Mouse (Mus musculus): ENCODE measurements around the gene B3gnt7. TPM values are rescaled to one million over a fixed set of nuclear protein-coding genes. Genes with fewer than 3 reads are reported as not detected.

The B3gnt7 gene
- polyA plus RNA-seq, 1 experiment from 2014 or later: 2.4 TPM

- Histone ChIP-seq H3K27ac (no peak overlapping the region), H3K36me3 (ENCODE audit: inconsistent target) (peaks cover 26% of the 10 kb centered on the region), H3K4me3 (ENCODE audit: inconsistent target) (no peak overlapping the region), H3K79me2 (ENCODE audit: inconsistent target) (no peaks in the 10 kb centered on the region)
- WGBS (ENCODE audit: missing documents): 91% methylated on average over 4 of the region's 4 CpGs
Measured at GRCm38 (mm10) chr1:86345956-86346355, 43.3 kb downstream of the B3gnt7 start.

GRCm38 (mm10) chr1:86346851-86347715, 44.5 kb downstream of the B3gnt7 start:
- WGBS (ENCODE audit: missing documents): 93% methylated on average over 3 of the region's 3 CpGs
- peaks cover 37% of the 10 kb centered on the region for H3K36me3 ChIP-seq (ENCODE audit: inconsistent target)

GRCm38 (mm10) chr1:86347716-86348045, 45.0 kb downstream of the B3gnt7 start:
- Histone ChIP-seq H3K27ac (no peak overlapping the region), H3K79me2 (ENCODE audit: inconsistent target) (no peaks in the 10 kb centered on the region), H3K4me3 (ENCODE audit: inconsistent target) (no peak overlapping the region), H3K36me3 (ENCODE audit: inconsistent target) (peaks cover 43% of the 10 kb centered on the region)
- 89% methylated on average over 1 of the region's 1 CpGs for WGBS (ENCODE audit: missing documents)

More at GRCm38 (mm10) chr1:86346851-86347715, 44.5 kb downstream of the B3gnt7 start:
- no peak overlapping the region for H3K4me3 ChIP-seq (ENCODE audit: inconsistent target)
- no peaks in the 10 kb centered on the region for H3K79me2 ChIP-seq (ENCODE audit: inconsistent target)
- H3K27ac ChIP-seq: no peak overlapping the region

GRCm38 (mm10) chr1:86348083-86348482, 45.5 kb downstream of the B3gnt7 start:
- H3K36me3 ChIP-seq (ENCODE audit: inconsistent target): peaks cover 47% of the 10 kb centered on the region
- no peak overlapping the region for H3K4me3 ChIP-seq (ENCODE audit: inconsistent target)
- no peak overlapping the region for H3K27ac ChIP-seq
- 88% methylated on average over 1 of the region's 1 CpGs for WGBS (ENCODE audit: missing documents)
- no peaks in the 10 kb centered on the region for H3K79me2 ChIP-seq (ENCODE audit: inconsistent target)

GRCm38 (mm10) chr1:86348801-86349200, 46.2 kb downstream of the B3gnt7 start:
- Histone ChIP-seq H3K79me2 (ENCODE audit: inconsistent target) (no peaks in the 10 kb centered on the region), H3K36me3 (ENCODE audit: inconsistent target) (peaks cover 54% of the 10 kb centered on the region), H3K27ac (no peak overlapping the region), H3K4me3 (ENCODE audit: inconsistent target) (no peak overlapping the region)
- WGBS (ENCODE audit: missing documents): 82% methylated on average over 4 of the region's 4 CpGs

GRCm38 (mm10) chr1:86349201-86349600, 46.6 kb downstream of the B3gnt7 start:
- Histone ChIP-seq H3K27ac (no peak overlapping the region), H3K79me2 (ENCODE audit: inconsistent target) (no peaks in the 10 kb centered on the region), H3K36me3 (ENCODE audit: inconsistent target) (peaks cover 58% of the 10 kb centered on the region), H3K4me3 (ENCODE audit: inconsistent target) (no peak overlapping the region)
- WGBS (ENCODE audit: missing documents): 93% methylated on average over 3 of the region's 3 CpGs

GRCm38 (mm10) chr1:86349696-86350095, 47.1 kb downstream of the B3gnt7 start:
- 0 out of 2 replicates have a peak, but pooled peaks cover 5% of the 10 kb centered on the region for H3K79me2 ChIP-seq (ENCODE audit: inconsistent target)
- H3K27ac ChIP-seq: no peak overlapping the region
- H3K36me3 ChIP-seq (ENCODE audit: inconsistent target): peaks cover 63% of the 10 kb centered on the region
- WGBS (ENCODE audit: missing documents): 100% methylated on average over 1 of the region's 1 CpGs
- H3K4me3 ChIP-seq (ENCODE audit: inconsistent target): no peak overlapping the region

GRCm38 (mm10) chr1:86350576-86350975, 47.9 kb downstream of the B3gnt7 start:
- no peak overlapping the region for H3K4me3 ChIP-seq (ENCODE audit: inconsistent target)
- peaks cover 13% of the 10 kb centered on the region for H3K79me2 ChIP-seq (ENCODE audit: inconsistent target)
- no peak overlapping the region for H3K27ac ChIP-seq
- peaks cover 72% of the 10 kb centered on the region for H3K36me3 ChIP-seq (ENCODE audit: inconsistent target)
- WGBS (ENCODE audit: missing documents): 90% methylated on average over 8 of the region's 8 CpGs

GRCm38 (mm10) chr1:86354186-86354585, 51.6 kb downstream of the B3gnt7 start:
- H3K4me3 ChIP-seq (ENCODE audit: inconsistent target): no peak overlapping the region
- peaks cover 44% of the 10 kb centered on the region for H3K79me2 ChIP-seq (ENCODE audit: inconsistent target)
- no peak overlapping the region for H3K27ac ChIP-seq
- peaks cover 81% of the 10 kb centered on the region for H3K36me3 ChIP-seq (ENCODE audit: inconsistent target)
- 83% methylated on average over 2 of the region's 2 CpGs for WGBS (ENCODE audit: missing documents)

Other genes starting within 250 kb of the B3gnt7 start
- gene Psmd1, start 238.4 kb upstream of the B3gnt7 start, polyA plus RNA-seq (2018): 78.8 to 209 TPM (median 123 TPM) in 3 replicates
- gene Htr2b, start 190.9 kb upstream of the B3gnt7 start, polyA plus RNA-seq (2018): 2.2 to 9.7 TPM (median 5.1 TPM) in 3 replicates
- 5.7 TPM in 1 of 3 replicates, not detected in the others for gene Gm21972, start 169.2 kb upstream of the B3gnt7 start, polyA plus RNA-seq (2018)
- 3.2 to 4.9 TPM (median 4.5 TPM) in 3 replicates for gene Armc9, start 148.1 kb upstream of the B3gnt7 start, polyA plus RNA-seq (2018)
- 124 to 407 TPM (median 295 TPM) in 3 replicates for gene Ncl, start 56.6 kb downstream of the B3gnt7 start, polyA plus RNA-seq (2018)
- gene Nmur1, start 123.4 kb downstream of the B3gnt7 start, polyA plus RNA-seq (2018): not detected in 3 replicates
- not detected in 3 replicates for gene Tex44, start 123.5 kb downstream of the B3gnt7 start, polyA plus RNA-seq (2018)
- 808 to 1,710 TPM (median 1,042 TPM) in 3 replicates for gene Ptma, start 223.9 kb downstream of the B3gnt7 start, polyA plus RNA-seq (2018)